In genomic region chr7:100658093-100658578, GRCm38 (mm10) we compare ENCODE assay signal across 9 mouse cellular contexts. TPM values are rescaled to one million over a fixed set of nuclear protein-coding genes. Genes with fewer than 3 reads are reported as not detected.
A peak's percentile ranks its signal among the peaks of the same experiment; 100 is the strongest.
DNase-seq lines count a peak whose midpoint lies in the region; ATAC-seq and TF ChIP-seq lines count a peak whose summit lies in the region.
"Had no signal": no experiment of that assay in that cellular context is flagged by ENCODE, and none has a peak within 500 bp of the region (broad histone marks: within the 10 kb centered on the region; RNA-seq: fewer than 3 reads in every experiment).

No protein-coding gene starts in this region.

- peak overlapping the region; percentile 34 for H3K4me2 ChIP-seq in hindbrain, embryonic 12.5 days (replicated peaks)
- no peak overlapping the region; the same call in 1 of the 2 replicates for H3K4me2 ChIP-seq in limb, embryonic 14.5 days (replicated peaks; ENCODE audit: low read depth, low read length, severe bottlenecking)
- H3K4me2 ChIP-seq in midbrain, embryonic 15.5 days = peak overlapping the region; percentile 28

- TF ChIP-seq CTCF in left cerebral cortex, adult 2 months (IDR thresholded peaks at IDR 0.05) = no peak

- intact Hi-C loops in left cerebral cortex, adult 2 months (cut with DNase I) = no loop called here
- intact Hi-C loops in left cerebral cortex, postnatal 25 days (cut with DNase I) = no loop called here

- H3K4me3 ChIP-seq in left cerebral cortex, adult 2 months = peak overlapping the region; percentile 15; the same call in 1 of the 2 replicates
- no peak overlapping the region for H3K4me3 ChIP-seq in hindbrain, embryonic 12.5 days
- no peak overlapping the region; the same call in 1 of the 2 replicates for H3K4me3 ChIP-seq in limb, embryonic 14.5 days (replicated peaks; ENCODE audit: low read length)
- no peak overlapping the region; the same call in 1 of the 2 replicates for H3K4me3 ChIP-seq in midbrain, embryonic 15.5 days

- no peaks in the 10 kb centered on the region for H3K9me3 ChIP-seq in hindbrain, embryonic 12.5 days (replicated peaks)
- no peaks in the 10 kb centered on the region for H3K9me3 ChIP-seq in limb, embryonic 14.5 days (ENCODE audit: control insufficient read depth, low read length)
- H3K9me3 ChIP-seq in midbrain, embryonic 15.5 days = no peaks in the 10 kb centered on the region

- H3K9ac ChIP-seq in hindbrain, embryonic 12.5 days = no peak overlapping the region
- no peak overlapping the region for H3K9ac ChIP-seq in limb, embryonic 14.5 days (ENCODE audit: low read depth, low read length, severe bottlenecking)
- H3K9ac ChIP-seq in midbrain, embryonic 15.5 days = no peak overlapping the region

- peak in 1 of 2 experiments; percentile 48 for DNase-seq in left cerebral cortex, adult 2 months (ENCODE audit: extremely low spot score in 1 of 2, low spot score in 2 of 2)
- DNase-seq in left cerebral cortex, postnatal 25 days (ENCODE audit: low spot score in 2 of 2) = no peak
- peak; percentile 19 for DNase-seq in embryo, embryonic 11.5 days (ENCODE audit: low read depth, low spot score)
- peak; percentile 24 for DNase-seq in limb, embryonic 14.5 days (ENCODE audit: low spot score)
- DNase-seq in thymus, postnatal 10 days (ENCODE audit: low spot score in 2 of 2) = no peak
- DNase-seq in layer of hippocampus, postnatal 10 days (ENCODE audit: low spot score in 2 of 2) = no peak

- no peaks in the 10 kb centered on the region for H3K36me3 ChIP-seq in hindbrain, embryonic 12.5 days
- H3K36me3 ChIP-seq in limb, embryonic 14.5 days (ENCODE audit: control insufficient read depth, insufficient read depth, low read length) = no peaks in the 10 kb centered on the region
- no peaks in the 10 kb centered on the region for H3K36me3 ChIP-seq in midbrain, embryonic 15.5 days (replicated peaks)

- ATAC-seq in hindbrain, embryonic 12.5 days (ENCODE audit: low FRiP score) = peak; percentile 36; the same call in 1 of the 2 replicates
- peak; percentile 54 for ATAC-seq in limb, embryonic 14.5 days (ENCODE audit: low FRiP score, low read depth)
- ATAC-seq in midbrain, embryonic 15.5 days (replicated peaks) = no peak

- H3K27ac ChIP-seq in left cerebral cortex, adult 2 months = no peak overlapping the region
- no peak overlapping the region for H3K27ac ChIP-seq in hindbrain, embryonic 12.5 days
- no peak overlapping the region for H3K27ac ChIP-seq in limb, embryonic 14.5 days (replicated peaks; ENCODE audit: low read depth, low read length)
- no peak overlapping the region for H3K27ac ChIP-seq in midbrain, embryonic 15.5 days
- H3K27ac ChIP-seq: macrophage had no signal

- WGBS in hindbrain, embryonic 12.5 days = 29% methylated on average over 18 of the region's 18 CpGs
- 24% methylated on average over 18 of the region's 18 CpGs for whole genome bisulfite sequencing in limb, embryonic 14.5 days
- 31% methylated on average over 18 of the region's 18 CpGs for WGBS in midbrain, embryonic 15.5 days

- no peak for TF ChIP-seq POLR2A in limb, embryonic 14.5 days (IDR thresholded peaks at IDR 0.05; ENCODE audit: borderline replicate concordance, extremely low read depth, insufficient read depth, insufficient read length)

- H3K4me1 ChIP-seq in hindbrain, embryonic 12.5 days = peaks cover 24% of the 10 kb centered on the region
- H3K4me1 ChIP-seq in limb, embryonic 14.5 days (ENCODE audit: control insufficient read depth, insufficient read depth, low read length) = peaks cover 6% of the 10 kb centered on the region
- H3K4me1 ChIP-seq in midbrain, embryonic 15.5 days = peaks cover 10% of the 10 kb centered on the region

- H3K27me3 ChIP-seq in hindbrain, embryonic 12.5 days = no peaks in the 10 kb centered on the region
- H3K27me3 ChIP-seq in limb, embryonic 14.5 days (ENCODE audit: control insufficient read depth, insufficient read depth, low read length) = no peaks in the 10 kb centered on the region
- no peaks in the 10 kb centered on the region for H3K27me3 ChIP-seq in midbrain, embryonic 15.5 days (replicated peaks)

RNA-seq across cellular contexts. Expression of gene Plekhb1, which starts 4.1 kb away (rescaled TPM):
- 100 to 1,000 TPM; 139 to 153 TPM for total RNA-seq in left cerebral cortex, adult 2 months (2021)
- total RNA-seq in left cerebral cortex, postnatal 25 days (2021) = 100 to 1,000 TPM; 111 to 128 TPM
- 10.5 and 16.9 TPM in 2 replicates for polyA plus RNA-seq in hindbrain, embryonic 12.5 days (2016; fragmentation: Nextera tagmentation; extraction: Ambion mirVana)
- polyA plus RNA-seq in limb, embryonic 14.5 days (2012; rRNA removed) = 4.9 and 7.7 TPM in 2 replicates
- polyA plus RNA-seq in limb, embryonic 14.5 days (2014; fragmentation: Nextera tagmentation; extraction: Ambion mirVana) = 4.6 and 4.9 TPM in 2 replicates
- 10.3 and 10.4 TPM in 2 replicates for polyA plus RNA-seq in midbrain, embryonic 15.5 days (2015; fragmentation: Nextera tagmentation; extraction: Ambion mirVana)
- total RNA-seq in layer of hippocampus, postnatal 10 days (2021) = 10 to 100 TPM; 28.9 to 36.8 TPM
- polyA plus RNA-seq: macrophage had no signal

RNA-seq across cellular contexts. Expression of gene Fam168a, which starts 48.3 kb away (rescaled TPM):
- total RNA-seq in left cerebral cortex, adult 2 months (2021) = 100 to 1,000 TPM; 215 to 220 TPM
- 100 to 1,000 TPM; 229 to 230 TPM for total RNA-seq in left cerebral cortex, postnatal 25 days (2021)
- polyA plus RNA-seq in hindbrain, embryonic 12.5 days (2016; fragmentation: Nextera tagmentation; extraction: Ambion mirVana) = 64.7 and 67.2 TPM in 2 replicates
- polyA plus RNA-seq in limb, embryonic 14.5 days (2012; rRNA removed) = 56.5 and 114 TPM in 2 replicates
- polyA plus RNA-seq in limb, embryonic 14.5 days (2014; fragmentation: Nextera tagmentation; extraction: Ambion mirVana) = 49.9 and 52.5 TPM in 2 replicates
- polyA plus RNA-seq in midbrain, embryonic 15.5 days (2015; fragmentation: Nextera tagmentation; extraction: Ambion mirVana) = 112 and 126 TPM in 2 replicates
- total RNA-seq in layer of hippocampus, postnatal 10 days (2021) = 100 to 1,000 TPM; 228 to 260 TPM

RNA-seq across cellular contexts. Expression of gene Mrpl48, which starts 50.0 kb away (rescaled TPM):
- 10 to 100 TPM; 73.3 to 78.9 TPM for total RNA-seq in left cerebral cortex, adult 2 months (2021)
- total RNA-seq in left cerebral cortex, postnatal 25 days (2021) = 10 to 100 TPM; 64.9 to 66.2 TPM
- 62.3 and 64.6 TPM in 2 replicates for polyA plus RNA-seq in hindbrain, embryonic 12.5 days (2016; fragmentation: Nextera tagmentation; extraction: Ambion mirVana)
- polyA plus RNA-seq in limb, embryonic 14.5 days (2012; rRNA removed) = 27.3 and 42.0 TPM in 2 replicates
- polyA plus RNA-seq in limb, embryonic 14.5 days (2014; fragmentation: Nextera tagmentation; extraction: Ambion mirVana) = 79.6 and 87.7 TPM in 2 replicates
- 79.0 and 80.2 TPM in 2 replicates for polyA plus RNA-seq in midbrain, embryonic 15.5 days (2015; fragmentation: Nextera tagmentation; extraction: Ambion mirVana)
- total RNA-seq in layer of hippocampus, postnatal 10 days (2021) = 10 to 100 TPM; 54.8 to 55.3 TPM

RNA-seq across cellular contexts. Expression of gene Rab6a, which starts 50.9 kb away (rescaled TPM):
- total RNA-seq in left cerebral cortex, adult 2 months (2021) = 100 to 1,000 TPM; 394 to 436 TPM
- 100 to 1,000 TPM; 394 to 433 TPM for total RNA-seq in left cerebral cortex, postnatal 25 days (2021)
- polyA plus RNA-seq in hindbrain, embryonic 12.5 days (2016; fragmentation: Nextera tagmentation; extraction: Ambion mirVana) = 194 and 218 TPM in 2 replicates
- 76.7 and 78.7 TPM in 2 replicates for polyA plus RNA-seq in limb, embryonic 14.5 days (2012; rRNA removed)
- 113 and 126 TPM in 2 replicates for polyA plus RNA-seq in limb, embryonic 14.5 days (2014; fragmentation: Nextera tagmentation; extraction: Ambion mirVana)
- 253 and 260 TPM in 2 replicates for polyA plus RNA-seq in midbrain, embryonic 15.5 days (2015; fragmentation: Nextera tagmentation; extraction: Ambion mirVana)
- total RNA-seq in layer of hippocampus, postnatal 10 days (2021) = 100 to 1,000 TPM; 297 to 364 TPM

Comparison
In these comparisons a context has a peak if more than half of its experiments do, and no peak if none do; other contexts are left out.
1. DNase-seq: peak in embryo, embryonic 11.5 days (single experiment) and limb, embryonic 14.5 days (single experiment); none in left cerebral cortex, postnatal 25 days (0 of 2), thymus, postnatal 10 days (0 of 2) and layer of hippocampus, postnatal 10 days (0 of 2).